Mouse (Mus musculus) myocyte (in vitro differentiated cells): ENCODE measurements around the gene Prkcb. TPM values are rescaled to one million over a fixed set of nuclear protein-coding genes. Genes with fewer than 3 reads are reported as not detected.

Experiments used
- H3K27me3 ChIP-seq: one replicate; pipeline ENCODE4 v1.6.1; 2011; ENCODE audit not compliant: control insufficient read depth, insufficient read depth, insufficient read length
- H3K36me3 ChIP-seq: one replicate; pipeline ENCODE4 v1.6.1; 2011; ENCODE audit not compliant: control insufficient read depth, insufficient read depth
- H3K4me2 ChIP-seq: one replicate; pipeline ENCODE4 v1.6.1; 2011; ENCODE audit warnings: low read depth, control low read depth
- H3K4me3 ChIP-seq: one replicate; pipeline ENCODE4 v1.5.1; 2011; ENCODE audit warnings: mild to moderate bottlenecking, control low read depth, moderate library complexity
- H3K79me2 ChIP-seq: one replicate; pipeline ENCODE4 v1.6.1; 2011; ENCODE audit not compliant: control insufficient read depth, insufficient read depth
- H3ac ChIP-seq: one replicate; pipeline ENCODE4 v1.6.1; 2011; ENCODE audit not compliant: control insufficient read depth, insufficient read length
- CEBPB ChIP-seq: IDR thresholded peaks from 2 replicates; pipeline ENCODE4 v1.6.1; 2011; ENCODE audit warnings: mild to moderate bottlenecking, moderate library complexity; ENCODE audit not compliant: poor library complexity, insufficient read depth, severe bottlenecking
- E2F4 ChIP-seq: IDR thresholded peaks from one replicate; pipeline ENCODE4 v1.6.1; 2011; ENCODE audit warnings: mild to moderate bottlenecking, control low read depth, moderate library complexity; ENCODE audit not compliant: insufficient read depth
- MAX ChIP-seq: IDR thresholded peaks from one replicate; pipeline ENCODE4 v1.6.1; 2011; ENCODE audit warnings: low read depth, mild to moderate bottlenecking, control low read depth
- MYOD1 ChIP-seq, 3 experiments: IDR thresholded peaks; one replicate each; pipeline ENCODE4 v1.6.1; 2011; ENCODE audit warnings: control low read depth in 2 of 3, low read depth in 2 of 3, mild to moderate bottlenecking in 2 of 3, moderate library complexity in 1 of 3; ENCODE audit not compliant: insufficient read length in 2 of 3, control insufficient read depth in 1 of 3
- MYOG ChIP-seq, 3 experiments: IDR thresholded peaks; one replicate each; pipeline ENCODE4 v1.6.1; 2011; ENCODE audit warnings: control low read depth in 2 of 3, low read depth in 2 of 3, mild to moderate bottlenecking in 2 of 3; ENCODE audit not compliant: insufficient read length in 2 of 3, control insufficient read depth in 1 of 3, insufficient read depth in 1 of 3
- POLR2A ChIP-seq: IDR thresholded peaks from one replicate; pipeline ENCODE4 v1.6.1; 2011; ENCODE audit warnings: low read depth, mild to moderate bottlenecking, control low read depth, moderate library complexity; ENCODE audit not compliant: insufficient read length
- POLR2AphosphoS2 ChIP-seq: IDR thresholded peaks from one replicate; pipeline ENCODE4 v1.6.1; 2011; ENCODE audit warnings: low read depth, control low read depth; ENCODE audit not compliant: insufficient read length
- REST ChIP-seq: IDR thresholded peaks from one replicate; pipeline ENCODE4 v1.6.1; 2011; ENCODE audit warnings: mild to moderate bottlenecking, control low read depth, moderate library complexity; ENCODE audit not compliant: insufficient read depth, insufficient read length
- SRF ChIP-seq: IDR thresholded peaks from one replicate; pipeline ENCODE4 v1.6.1; 2011; ENCODE audit warnings: low read depth; ENCODE audit not compliant: control insufficient read depth, insufficient read length
- TCF12 ChIP-seq: IDR thresholded peaks from one replicate; pipeline ENCODE4 v1.6.1; 2011; ENCODE audit warnings: mild to moderate bottlenecking, control low read depth; ENCODE audit not compliant: poor library complexity, insufficient read depth, severe bottlenecking
- TCF3 ChIP-seq: IDR thresholded peaks from one replicate; pipeline ENCODE4 v1.6.1; 2011; ENCODE audit warnings: low read depth, control low read depth; ENCODE audit not compliant: insufficient read length
- USF1 ChIP-seq: IDR thresholded peaks from one replicate; pipeline ENCODE4 v1.6.1; 2011; ENCODE audit warnings: low read depth, mild to moderate bottlenecking, control low read depth, moderate library complexity
- polyA plus RNA-seq: library from polyadenylated mRNA; unstranded; fragments of >200 nt; fragmentation: generic; extraction: Trizol; gene quantifications from one replicate; pipeline ENCODE4 v1.2.1, GENCODE M21; 2012; ENCODE audit warnings: missing spikeins

Prkcb gene
- polyA plus RNA-seq, 1 experiment = 2.2 TPM

DNA sequence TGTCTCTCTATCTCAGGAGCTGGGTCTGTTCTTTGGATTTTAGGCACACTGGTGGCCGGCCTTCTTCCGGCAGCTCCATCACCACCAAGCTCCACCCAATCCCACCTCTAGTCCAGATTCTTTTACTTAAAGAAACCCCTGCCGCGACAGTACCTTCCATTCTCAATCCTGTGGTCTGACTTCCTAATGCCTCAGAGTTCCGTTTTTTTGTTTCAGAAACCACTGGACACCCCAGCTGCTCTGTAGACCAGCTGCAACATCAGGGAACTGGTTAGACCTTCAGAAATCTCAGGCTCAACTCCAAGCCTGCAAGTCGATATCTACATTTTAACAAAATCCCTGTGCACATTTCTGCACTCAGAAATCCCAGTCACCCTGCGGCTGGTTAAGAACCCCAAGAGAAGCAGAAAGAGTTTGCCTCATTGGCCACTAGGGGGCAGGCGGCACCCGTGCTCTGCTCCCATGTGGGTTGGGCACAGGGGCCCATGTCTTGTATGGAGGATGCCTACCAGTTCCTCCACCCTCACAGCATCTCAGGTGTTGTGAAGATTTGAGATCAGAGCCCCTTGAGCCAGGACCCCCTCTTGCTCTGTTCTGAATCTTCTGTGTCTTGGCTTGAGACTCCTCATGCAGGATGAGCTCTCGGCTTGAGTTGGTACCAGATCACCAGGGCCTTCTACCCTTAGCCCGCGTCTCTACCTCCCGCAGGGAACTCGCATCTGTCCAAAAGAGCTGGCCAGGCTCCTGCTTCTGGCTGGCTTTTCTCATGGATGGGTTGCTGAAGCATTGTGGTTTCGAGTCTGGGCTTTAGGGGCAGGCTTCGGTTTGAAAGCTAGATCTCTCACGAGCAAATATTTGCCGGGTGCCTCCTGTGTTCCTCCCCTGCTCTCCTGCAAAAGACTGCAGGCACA is 182.1 kb downstream of the Prkcb start:
- no peaks in the 10 kb centered on the region for H3K27me3 ChIP-seq
- H3ac ChIP-seq = no peak overlapping the region
- H3K79me2 ChIP-seq = no peaks in the 10 kb centered on the region
- H3K4me2 ChIP-seq = no peak overlapping the region
- TF ChIP-seq TCF12 (no peak), POLR2AphosphoS2 (no peak), E2F4 (no peak), REST (no peak), USF1 (no peak), MAX (no peak), SRF (no peak), POLR2A (no peak), MYOG (IDR thresholded peaks at IDR 0.05; ENCODE audit: control insufficient read depth in 1 of 3, insufficient read depth in 1 of 3, insufficient read length in 2 of 3, low read depth in 2 of 3) (no peak), TCF3 (no peak), MYOD1 (IDR thresholded peaks at IDR 0.05; ENCODE audit: control insufficient read depth in 1 of 3, insufficient read length in 2 of 3, low read depth in 2 of 3) (no peak), CEBPB (no peak)
- no peaks in the 10 kb centered on the region for H3K36me3 ChIP-seq
- no peak overlapping the region for H3K4me3 ChIP-seq

DNA sequence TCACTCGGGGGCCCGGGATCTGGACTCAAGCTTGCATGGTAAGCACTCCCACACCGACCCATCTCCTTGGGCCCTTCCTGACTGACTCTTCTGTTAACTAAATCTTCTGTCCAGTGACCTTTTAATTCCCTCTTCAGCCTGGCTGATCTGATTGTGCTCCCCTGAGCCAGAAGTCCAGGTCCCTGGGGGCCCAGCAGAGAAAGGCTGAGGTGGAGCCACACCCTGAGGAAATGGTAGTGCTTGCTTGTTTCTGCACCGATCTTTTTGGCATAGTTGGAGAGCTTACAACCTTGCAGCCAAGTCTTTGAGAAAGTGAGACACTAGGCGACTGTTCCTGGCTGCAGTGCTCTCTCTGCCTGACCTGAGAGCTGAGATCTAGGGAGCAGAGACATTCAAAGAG is 183.7 kb downstream of the Prkcb start:
- Histone ChIP-seq H3K27me3 (no peaks in the 10 kb centered on the region), H3K4me3 (no peak overlapping the region), H3ac (no peak overlapping the region), H3K79me2 (no peaks in the 10 kb centered on the region), H3K4me2 (no peak overlapping the region), H3K36me3 (no peaks in the 10 kb centered on the region)
- TF ChIP-seq TCF12 (no peak), MYOD1 (IDR thresholded peaks at IDR 0.05; ENCODE audit: control insufficient read depth in 1 of 3, insufficient read length in 2 of 3, low read depth in 2 of 3) (no peak), USF1 (no peak), MAX (no peak), E2F4 (no peak), TCF3 (no peak), POLR2A (no peak), SRF (no peak), REST (no peak), MYOG (IDR thresholded peaks at IDR 0.05; ENCODE audit: control insufficient read depth in 1 of 3, insufficient read depth in 1 of 3, insufficient read length in 2 of 3, low read depth in 2 of 3) (no peak), CEBPB (no peak), POLR2AphosphoS2 (no peak)

GRCm38 (mm10) chr7:122475038-122475437 is 186.5 kb downstream of the Prkcb start:
- Histone ChIP-seq H3ac (no peak overlapping the region), H3K79me2 (no peaks in the 10 kb centered on the region), H3K4me2 (no peak overlapping the region), H3K27me3 (no peaks in the 10 kb centered on the region), H3K36me3 (no peaks in the 10 kb centered on the region), H3K4me3 (no peak overlapping the region)
- TF ChIP-seq MYOG (IDR thresholded peaks at IDR 0.05; ENCODE audit: control insufficient read depth in 1 of 3, insufficient read depth in 1 of 3, insufficient read length in 2 of 3, low read depth in 2 of 3) (no peak), USF1 (no peak), E2F4 (no peak), SRF (no peak), TCF3 (no peak), POLR2AphosphoS2 (no peak)

DNA sequence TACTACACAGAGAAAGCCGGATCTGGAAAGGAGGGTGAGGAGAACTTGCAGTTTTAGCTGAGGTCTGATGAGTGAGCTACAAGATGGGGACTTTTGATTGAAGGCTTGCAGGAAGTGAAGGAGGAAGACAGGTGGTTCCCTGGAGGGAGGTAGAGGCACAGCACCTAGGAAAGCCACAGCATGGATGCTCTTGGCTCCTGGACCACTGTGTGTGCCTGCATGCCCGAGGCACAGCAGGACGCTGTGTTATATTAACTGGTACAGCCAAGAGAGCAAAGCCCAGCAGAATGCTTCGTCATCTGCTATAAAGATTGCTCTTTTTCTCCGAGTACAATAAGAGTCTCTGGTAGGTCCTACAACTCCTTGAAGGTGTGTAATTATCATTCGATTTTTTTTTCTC is 188.1 kb downstream of the Prkcb start:
- H3K27me3 ChIP-seq = no peaks in the 10 kb centered on the region
- TF ChIP-seq MAX (no peak), MYOG (IDR thresholded peaks at IDR 0.05; ENCODE audit: control insufficient read depth in 1 of 3, insufficient read depth in 1 of 3, insufficient read length in 2 of 3, low read depth in 2 of 3) (no peak), MYOD1 (IDR thresholded peaks at IDR 0.05; ENCODE audit: control insufficient read depth in 1 of 3, insufficient read length in 2 of 3, low read depth in 2 of 3) (no peak), REST (no peak), TCF12 (no peak), USF1 (no peak), CEBPB (no peak), SRF (no peak), POLR2AphosphoS2 (no peak), E2F4 (no peak), POLR2A (no peak)
- H3ac ChIP-seq = no peak overlapping the region
- no peak overlapping the region for H3K4me2 ChIP-seq
- H3K4me3 ChIP-seq = no peak overlapping the region
- H3K79me2 ChIP-seq = no peaks in the 10 kb centered on the region
- no peaks in the 10 kb centered on the region for H3K36me3 ChIP-seq

DNA sequence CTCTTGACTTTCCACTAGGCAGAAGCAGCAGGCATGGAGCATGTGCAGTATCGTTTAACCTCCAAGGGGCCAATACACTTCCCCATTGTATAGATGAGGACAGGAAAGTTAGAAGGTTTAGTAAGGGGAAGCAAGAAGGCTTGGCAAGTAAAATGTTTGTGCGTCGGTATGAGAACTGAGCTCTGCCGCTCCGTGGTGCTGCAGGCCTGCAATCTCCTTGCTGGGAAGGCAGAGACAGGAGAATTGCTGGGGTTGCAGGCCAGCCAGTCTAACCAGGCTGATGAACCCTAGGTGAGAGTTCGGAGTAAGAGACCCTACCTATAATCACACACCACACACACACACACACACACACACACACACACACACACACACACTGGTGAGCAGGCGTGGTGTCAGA is 188.6 kb downstream of the Prkcb start:
- Histone ChIP-seq H3K4me3 (no peak overlapping the region), H3K27me3 (no peaks in the 10 kb centered on the region), H3K36me3 (no peaks in the 10 kb centered on the region), H3K4me2 (no peak overlapping the region), H3ac (no peak overlapping the region), H3K79me2 (no peaks in the 10 kb centered on the region)
- TF ChIP-seq POLR2AphosphoS2 (no peak), REST (no peak), MYOG (IDR thresholded peaks at IDR 0.05; ENCODE audit: control insufficient read depth in 1 of 3, insufficient read depth in 1 of 3, insufficient read length in 2 of 3, low read depth in 2 of 3) (no peak), CEBPB (no peak)
